ENCODE assay signal across 23 mouse cellular contexts in the genomic region with DNA sequence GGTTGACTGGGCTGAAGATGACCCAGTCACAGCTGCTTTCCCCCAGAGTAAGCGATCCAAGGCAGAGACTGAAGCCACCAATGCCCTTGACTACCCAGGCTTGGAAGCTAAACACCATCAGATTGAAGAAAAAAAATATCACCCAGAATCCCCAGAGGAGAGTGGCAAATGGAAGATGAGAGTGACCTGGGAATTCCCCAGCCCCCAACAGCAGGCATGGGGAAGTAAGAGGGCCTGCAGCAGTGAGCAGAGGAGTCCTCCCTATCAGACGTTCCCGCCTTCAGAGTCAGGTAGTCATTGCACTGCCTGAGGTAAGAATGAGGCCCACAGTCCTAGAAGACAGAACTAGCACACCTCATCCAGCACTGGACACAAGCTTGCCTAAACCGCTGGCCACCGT.
"Had no signal": no experiment of that assay in that cellular context is flagged by ENCODE, and none has a peak within 500 bp of the region (broad histone marks: within the 10 kb centered on the region; RNA-seq: fewer than 3 reads in every experiment).

No protein-coding gene starts in this region.

- H3K27me3 ChIP-seq: heart, embryonic 12.5 days; hindbrain, embryonic 15.5 days; limb, embryonic 13.5 days; limb, embryonic 15.5 days had no signal

- DNase-seq: gastrocnemius, postnatal 14 days; gastrocnemius, postnatal 36 days; heart, adult 18-20 months; heart, postnatal 10 days; kidney, adult 11 months; kidney, adult 2 months; kidney, adult 9 months; kidney, postnatal 14 days; kidney, postnatal 36 days; layer of hippocampus, adult 9-11 months; layer of hippocampus, postnatal 36 days; left cerebral cortex, postnatal 4 days had no signal

- H3K36me3 ChIP-seq: heart, embryonic 10.5 days; heart, embryonic 12.5 days; hindbrain, embryonic 13.5 days; hindbrain, embryonic 15.5 days; kidney, embryonic 15.5 days; limb, embryonic 13.5 days; limb, embryonic 15.5 days; liver, embryonic 12.5 days had no signal

- H3K27ac ChIP-seq: heart, embryonic 10.5 days; hindbrain, embryonic 13.5 days; hindbrain, embryonic 15.5 days; hindbrain, postnatal 0 days; kidney, embryonic 15.5 days; kidney, postnatal 0 days; limb, embryonic 13.5 days; limb, embryonic 15.5 days; liver, embryonic 12.5 days; liver, embryonic 14.5 days had no signal

- H3K9me3 ChIP-seq: heart, embryonic 10.5 days; heart, embryonic 12.5 days; hindbrain, embryonic 13.5 days; hindbrain, embryonic 15.5 days; kidney, embryonic 15.5 days; limb, embryonic 13.5 days; limb, embryonic 15.5 days; liver, embryonic 12.5 days had no signal

- H3K9ac ChIP-seq: heart, embryonic 12.5 days; hindbrain, embryonic 13.5 days; hindbrain, embryonic 15.5 days; kidney, embryonic 15.5 days; limb, embryonic 13.5 days; limb, embryonic 15.5 days; liver, embryonic 12.5 days; liver, embryonic 14.5 days had no signal

- H3K4me2 ChIP-seq: heart, embryonic 12.5 days; hindbrain, embryonic 13.5 days; hindbrain, embryonic 15.5 days; kidney, embryonic 15.5 days; limb, embryonic 13.5 days; limb, embryonic 15.5 days; liver, embryonic 12.5 days had no signal

- H3K4me3 ChIP-seq: heart, embryonic 10.5 days; heart, embryonic 12.5 days; hindbrain, embryonic 13.5 days; hindbrain, embryonic 15.5 days; kidney, embryonic 15.5 days; limb, embryonic 13.5 days; limb, embryonic 15.5 days; liver, embryonic 12.5 days had no signal

- H3K4me1 ChIP-seq: heart, embryonic 10.5 days; heart, embryonic 12.5 days; hindbrain, embryonic 13.5 days; hindbrain, embryonic 15.5 days; kidney, embryonic 15.5 days; limb, embryonic 13.5 days; limb, embryonic 15.5 days; liver, embryonic 12.5 days had no signal
